Mouse (Mus musculus): ENCODE results near the gene Bicdl1. TPM values are rescaled to one million over a fixed set of nuclear protein-coding genes. Genes with fewer than 3 reads are reported as not detected.

Gene Bicdl1
- total RNA-seq, 4 experiments from 2014 or later = 11.1 to 18.1 (median 14.6) TPM

GRCm38 (mm10) chr5:115666366-115667065, 64.9 kb downstream of the Bicdl1 start:
- no peak for DNase-seq

DNA sequence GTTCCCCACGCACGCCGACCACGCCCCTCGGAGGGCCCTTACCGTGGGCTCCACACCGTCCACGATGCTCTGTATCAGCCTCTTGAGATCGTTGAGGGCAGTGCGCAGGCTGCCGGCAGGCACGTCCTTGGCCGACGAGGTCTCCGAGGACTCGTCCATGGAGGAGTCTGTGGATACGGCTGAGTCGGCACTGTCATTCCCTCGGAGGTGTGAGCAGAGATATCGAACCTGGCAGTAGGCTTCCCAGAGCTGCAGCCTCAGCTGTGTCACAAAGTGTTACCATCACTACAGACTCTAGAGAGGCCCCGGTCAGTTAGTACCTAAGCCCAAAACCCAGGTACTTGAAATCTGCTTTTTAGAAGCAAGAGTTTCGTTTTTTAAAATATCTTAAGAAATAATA, 68.8 kb downstream of the Bicdl1 start:
- DNase-seq = no peak

GRCm38 (mm10) chr5:115658352-115658751, 73.1 kb downstream of the Bicdl1 start:
- no peak for DNase-seq

- DNase-seq = no peak
These were observed 74.2 kb downstream of the Bicdl1 start for GRCm38 (mm10) chr5:115657234-115657633.

DNA sequence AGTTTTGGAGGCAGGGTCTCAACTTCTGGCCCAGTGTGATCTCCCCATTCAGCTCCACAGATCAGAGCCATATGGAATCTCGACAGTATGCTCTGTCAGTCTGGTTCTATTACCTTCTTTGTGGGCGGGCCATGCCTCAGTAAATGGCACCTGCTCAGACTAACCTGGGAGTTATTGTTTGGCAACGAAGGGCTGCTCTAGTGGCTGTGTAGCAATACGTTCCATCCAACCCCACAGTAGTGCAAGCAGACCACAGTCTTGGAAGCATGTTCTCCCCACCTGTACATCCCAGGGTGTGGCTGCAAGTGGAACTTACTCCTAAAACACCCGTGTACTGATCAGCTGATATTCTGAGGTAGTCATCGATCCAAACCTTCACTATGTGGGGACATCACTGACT, 74.7 kb downstream of the Bicdl1 start:
- no peak for DNase-seq

DNA sequence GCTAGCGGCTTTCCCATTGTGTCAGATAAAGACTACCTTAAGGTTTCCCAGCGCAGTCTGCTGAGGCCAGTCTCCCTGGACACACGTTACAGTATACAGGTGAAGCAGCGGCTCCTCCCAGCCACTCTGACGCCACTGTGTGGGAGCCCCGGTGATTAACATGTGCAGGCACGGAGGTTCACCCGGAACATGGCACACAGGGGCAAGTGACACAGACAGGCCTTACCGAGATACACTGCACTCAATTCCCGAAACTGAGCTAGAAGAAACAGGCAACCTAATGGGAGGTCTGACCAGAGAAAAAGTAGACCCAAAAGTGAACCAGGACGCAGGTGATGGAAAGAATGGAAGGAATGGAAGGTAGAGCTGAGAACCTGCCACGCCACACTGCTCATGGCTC, 77.6 kb downstream of the Bicdl1 start:
- DNase-seq = no peak

DNA sequence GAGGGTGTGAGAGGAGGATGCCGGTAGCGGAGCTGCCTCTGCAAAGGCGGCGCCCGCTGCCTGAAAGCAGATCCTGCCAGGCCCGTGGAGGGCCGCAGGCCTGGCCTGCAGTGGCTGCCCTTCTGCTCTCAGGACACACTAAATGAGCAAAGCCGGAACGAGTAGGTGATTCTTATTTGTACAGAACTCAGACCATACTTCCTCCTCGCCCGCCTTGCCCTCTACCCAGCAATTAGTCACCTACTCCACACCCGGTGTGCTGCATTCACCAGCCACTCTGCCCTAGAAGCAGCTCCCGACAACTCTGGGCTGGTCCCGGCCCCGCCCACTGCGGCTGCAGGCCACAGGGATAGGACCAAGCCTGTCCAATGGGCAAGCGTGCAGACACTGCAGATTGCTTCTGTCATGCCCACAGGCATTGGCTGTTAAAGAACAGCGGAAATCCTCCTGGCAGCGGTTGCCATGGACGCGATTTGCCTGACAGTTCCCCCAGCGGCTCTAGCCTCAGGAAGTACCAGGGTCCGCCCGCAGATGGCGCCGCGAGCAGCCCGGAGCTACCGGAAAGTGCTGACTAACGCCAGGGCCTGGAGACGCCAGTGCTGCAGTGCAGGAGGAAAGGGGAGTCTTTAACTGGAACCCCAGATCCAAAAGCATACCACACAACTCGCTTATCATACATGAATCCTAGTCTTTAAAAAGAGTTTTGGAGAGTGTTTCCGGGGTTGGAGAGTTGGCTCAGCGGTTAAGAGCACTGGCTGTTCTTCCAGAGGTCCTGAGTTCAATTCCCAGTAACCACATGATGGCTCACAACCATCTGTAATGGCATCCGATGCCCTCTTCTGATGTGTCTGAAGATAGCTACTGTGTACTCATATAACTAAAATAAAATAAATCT, 78.5 kb downstream of the Bicdl1 start:
- peak; percentile 100 for DNase-seq

GRCm38 (mm10) chr5:115651821-115652220, 79.6 kb downstream of the Bicdl1 start:
- no peak for DNase-seq

- no peak for DNase-seq
These were observed 80.5 kb downstream of the Bicdl1 start for GRCm38 (mm10) chr5:115650885-115651284.

DNA sequence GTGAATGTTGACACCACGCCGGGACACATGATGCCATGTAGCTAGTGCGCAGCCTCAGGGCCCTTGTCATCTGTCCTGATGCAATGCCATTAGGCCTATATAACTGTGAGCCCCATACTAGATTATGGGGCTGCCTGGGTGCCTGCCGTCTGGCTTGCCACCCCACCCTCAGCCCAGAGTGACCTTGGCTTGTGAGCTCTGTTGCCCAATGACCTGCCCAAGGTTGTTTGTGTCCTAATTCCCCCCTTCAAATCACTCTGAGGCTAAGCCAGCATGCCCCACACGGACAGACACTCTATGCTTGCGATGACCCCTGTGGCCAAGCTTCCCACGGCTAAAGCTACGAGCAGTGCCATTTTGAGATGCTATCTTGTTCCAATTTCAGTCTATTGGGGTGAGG, 81.7 kb downstream of the Bicdl1 start:
- no peak for DNase-seq

- DNase-seq = no peak
These were observed 82.5 kb downstream of the Bicdl1 start for GRCm38 (mm10) chr5:115648876-115649275.

DNA sequence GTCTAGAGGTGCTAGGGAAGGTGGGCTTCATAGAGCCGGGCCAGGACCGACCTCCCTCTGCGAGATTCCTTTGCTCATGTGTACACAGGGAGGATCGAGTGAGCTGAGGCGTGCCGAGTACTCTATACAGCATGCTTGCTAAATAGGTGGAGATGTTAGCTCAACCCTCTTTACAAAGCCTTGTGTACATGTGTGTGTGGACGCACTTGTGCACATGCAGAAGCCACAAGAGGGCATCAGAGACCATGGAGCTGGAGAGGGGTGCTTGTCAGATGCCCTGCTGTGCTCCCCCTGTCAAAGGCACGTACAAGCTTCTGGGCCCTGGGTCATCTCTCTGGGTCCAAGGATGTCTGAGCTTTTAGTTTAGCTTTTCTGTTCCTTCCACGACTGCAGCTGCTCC, 87.2 kb downstream of the Bicdl1 start:
- DNase-seq = no peak

DNA sequence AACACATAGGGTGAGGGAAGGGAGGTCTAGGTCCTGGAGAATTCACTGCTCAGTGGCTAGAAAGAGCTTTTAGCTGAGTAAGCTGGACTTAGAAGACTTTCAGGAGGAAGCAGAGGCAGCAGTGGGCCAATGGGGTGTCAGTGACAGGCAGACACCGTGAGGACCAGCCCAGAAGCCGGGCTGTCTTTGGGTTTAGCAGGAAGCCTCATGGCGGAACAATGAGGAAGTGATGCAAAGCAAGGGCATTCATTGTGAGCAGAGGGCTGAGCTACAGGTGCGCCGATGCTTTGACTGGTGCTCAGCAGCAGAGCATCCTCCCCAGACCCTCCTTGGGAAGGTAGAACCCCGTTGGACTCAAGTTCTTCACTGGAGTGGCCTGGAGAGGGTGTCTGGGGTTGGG, 95.9 kb downstream of the Bicdl1 start:
- DNase-seq = no peak

DNA sequence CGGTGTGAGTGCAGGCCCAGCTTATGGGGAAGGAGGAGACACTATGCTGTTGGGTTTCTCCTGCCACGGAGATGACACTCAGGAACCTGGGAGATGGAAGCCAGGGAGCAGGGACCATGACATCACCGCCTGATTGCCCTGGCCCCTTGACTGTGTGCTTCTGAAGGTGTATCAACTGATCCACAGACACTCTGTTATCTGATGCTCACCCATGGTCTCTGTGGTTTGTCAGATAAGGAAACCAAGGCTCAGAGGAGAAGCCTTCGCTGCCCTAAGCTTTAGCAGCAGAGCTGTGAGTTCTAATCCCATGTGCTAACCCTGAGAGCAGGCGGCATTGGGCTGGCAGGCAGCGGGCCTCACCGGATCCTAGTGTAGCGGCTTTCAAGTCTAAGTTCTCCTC, 97.4 kb downstream of the Bicdl1 start:
- DNase-seq = no peak

GRCm38 (mm10) chr5:115633060-115633459, 98.4 kb downstream of the Bicdl1 start:
- DNase-seq = no peak

DNA sequence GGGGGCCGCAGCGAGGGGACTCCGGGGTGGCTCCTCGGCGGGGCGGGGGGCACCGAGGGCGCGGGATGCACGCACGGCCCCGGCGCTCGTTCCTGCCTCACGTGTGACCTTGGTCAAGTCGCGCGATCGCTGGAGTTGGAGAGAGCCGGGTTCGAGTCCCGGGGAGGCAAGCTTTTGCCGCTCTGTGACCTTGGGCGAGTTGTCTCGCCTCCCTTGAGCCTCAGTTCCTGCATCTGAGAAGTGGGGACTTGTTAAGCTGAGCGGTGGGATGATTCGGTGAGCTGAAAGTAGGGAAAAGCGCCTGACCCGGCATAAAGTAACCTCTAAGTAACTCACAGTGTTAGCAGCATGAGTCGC, 99.1 kb downstream of the Bicdl1 start:
- DNase-seq = peak; percentile 38

- peak; percentile 93 for DNase-seq
These were observed 99.7 kb downstream of the Bicdl1 start, which contains the start of gene Rab35 for GRCm38 (mm10) chr5:115631505-115632357. Rab35 (plus strand) TSS chr5:115631908.

- DNase-seq = no peak
These were observed 101.1 kb downstream of the Bicdl1 start for GRCm38 (mm10) chr5:115630291-115630690.

- no peak for DNase-seq
These were observed 101.7 kb downstream of the Bicdl1 start for GRCm38 (mm10) chr5:115629672-115630071.

DNA sequence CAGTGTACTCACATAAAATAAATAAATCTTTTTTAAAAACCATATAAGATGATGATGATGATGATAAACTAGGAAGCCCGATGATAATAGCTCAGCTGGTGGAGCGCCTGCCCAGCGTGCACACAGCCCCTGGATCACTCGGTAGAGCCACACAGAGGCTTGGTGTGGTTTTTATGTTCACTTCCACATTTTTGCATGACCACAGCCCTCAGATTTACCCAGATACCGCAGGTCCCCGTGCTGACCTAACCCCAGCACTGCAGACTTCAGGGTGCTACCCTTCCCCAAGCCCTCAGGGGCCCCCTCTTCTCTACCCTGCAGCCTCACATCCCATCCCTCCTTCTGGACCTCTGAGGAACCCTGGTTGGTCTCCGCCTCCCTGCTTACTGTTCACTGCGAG, 103.3 kb downstream of the Bicdl1 start:
- DNase-seq = no peak

DNA sequence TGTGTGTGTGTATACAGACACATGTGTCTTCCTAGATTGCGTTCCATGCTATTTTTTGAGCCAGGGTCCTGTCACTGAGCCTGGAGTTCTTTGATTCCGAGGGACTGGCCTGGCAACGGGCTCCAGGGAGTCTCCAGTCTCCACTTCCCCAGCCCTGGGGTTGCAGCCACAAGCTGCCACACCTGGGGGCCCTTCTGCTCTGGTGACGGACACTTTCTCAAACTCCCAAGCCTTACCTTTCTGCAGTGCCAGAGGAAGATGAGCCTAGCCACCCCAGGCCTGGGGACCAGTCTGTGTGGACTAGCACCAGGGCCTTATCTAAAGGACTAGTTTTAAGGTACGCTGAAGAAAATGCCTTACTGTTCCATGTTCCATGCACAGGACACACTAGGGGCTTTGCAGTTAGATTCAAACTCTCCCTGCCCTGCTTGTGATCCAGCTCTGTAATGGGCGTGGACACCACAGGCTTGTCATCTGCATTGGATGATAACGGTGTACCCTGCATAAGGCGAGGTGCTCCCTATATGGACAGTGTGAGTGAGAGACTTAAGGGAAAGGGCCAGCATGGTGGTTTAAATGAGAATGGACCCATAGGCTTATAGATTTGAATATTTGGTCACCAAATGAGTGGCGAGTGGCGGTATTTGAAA, 105.1 kb downstream of the Bicdl1 start:
- no peak for DNase-seq

DNA sequence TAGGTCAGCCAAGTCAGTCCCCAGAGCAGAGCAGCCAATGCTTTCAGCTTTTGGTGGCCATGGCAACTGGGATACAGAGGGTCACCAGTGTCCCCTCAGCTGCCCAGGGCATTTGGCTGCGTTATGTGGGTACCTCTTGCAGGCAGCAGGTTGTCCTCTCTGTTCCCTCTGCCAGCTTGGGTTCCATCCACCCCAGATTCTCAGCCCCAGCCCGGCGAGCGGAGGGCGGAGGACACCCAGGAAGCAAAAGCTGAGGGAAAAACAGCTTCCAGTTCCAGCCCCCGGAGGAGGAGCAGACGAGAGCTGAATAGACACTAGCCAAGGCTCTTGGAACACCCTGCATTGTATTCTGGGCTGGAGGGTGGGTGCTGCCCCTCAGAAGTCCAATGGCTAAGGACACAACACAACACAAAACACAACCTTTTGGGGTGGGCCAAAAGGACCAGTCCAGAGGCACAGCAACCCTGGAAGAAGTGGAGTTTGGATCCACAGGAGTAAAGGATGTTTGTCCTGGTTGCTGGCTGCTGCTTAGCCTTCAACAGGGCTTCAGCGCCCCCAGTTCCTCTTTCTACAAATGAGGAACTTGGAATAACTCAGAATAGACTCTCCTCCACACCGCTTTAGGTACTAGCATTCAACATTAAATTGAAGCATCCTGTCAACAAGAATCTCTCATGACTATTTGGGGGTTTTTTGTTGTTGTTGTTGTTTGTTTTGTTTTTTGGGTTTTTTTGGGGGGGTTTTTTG, 107.6 kb downstream of the Bicdl1 start:
- DNase-seq = no peak
